Mouse (Mus musculus): ENCODE data around the gene Taar3. TPM values are rescaled to one million over a fixed set of nuclear protein-coding genes. Genes with fewer than 3 reads are reported as not detected.

The Taar3 gene
- not detected for total RNA-seq (2021)
- long read RNA-seq, experiment 1, result 0 reads
- long read RNA-seq, experiment 2, result 0 reads

DNA sequence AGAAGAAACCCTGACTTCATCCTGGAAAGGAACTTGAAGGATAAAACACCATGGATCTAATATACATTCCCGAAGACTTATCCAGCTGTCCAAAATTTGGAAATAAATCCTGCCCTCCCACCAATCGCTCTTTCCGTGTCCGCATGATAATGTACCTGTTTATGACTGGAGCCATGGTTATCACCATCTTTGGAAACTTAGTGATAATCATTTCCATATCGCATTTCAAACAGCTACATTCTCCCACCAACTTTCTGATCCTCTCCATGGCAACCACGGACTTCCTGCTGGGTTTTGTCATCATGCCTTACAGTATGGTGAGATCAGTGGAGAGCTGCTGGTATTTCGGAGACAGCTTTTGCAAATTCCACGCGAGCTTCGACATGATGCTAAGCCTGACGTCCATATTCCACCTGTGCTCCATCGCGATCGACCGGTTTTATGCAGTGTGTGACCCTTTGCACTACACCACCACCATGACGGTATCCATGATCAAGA is at the start of gene Taar3:
Gene Taar3 (plus strand): TSS at position 51 of the 498 bp plus-strand sequence.
- intact Hi-C loops (cut with DNase I), result no loop called here
- TF ChIP-seq CTCF (IDR thresholded peaks at IDR 0.05), result no peak

DNA sequence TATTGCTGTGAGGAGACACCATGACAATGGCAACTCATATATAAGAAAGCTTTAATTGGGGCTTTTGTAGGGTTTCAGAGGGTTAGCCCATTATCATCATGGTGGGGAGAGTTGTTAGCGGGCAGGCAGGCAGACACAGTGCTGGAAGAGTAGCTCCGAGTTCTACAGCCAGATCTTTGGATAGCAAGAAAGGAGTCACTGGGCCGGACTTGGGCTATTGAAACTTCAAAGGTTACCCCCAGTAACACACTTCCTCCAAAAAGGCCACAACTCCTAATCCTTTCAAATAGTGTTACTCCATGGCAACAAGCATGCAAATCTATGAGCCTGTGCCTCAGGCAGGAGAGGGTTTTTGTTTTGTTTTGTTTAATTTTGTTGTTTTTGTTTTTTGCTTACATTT is 48.2 kb upstream of the Taar3 start:
- Histone ChIP-seq H3K27ac (no peak overlapping the region), H3K4me3 (no peak overlapping the region)
- TF ChIP-seq CTCF (IDR thresholded peaks at IDR 0.05), result no peak
- DNase-seq, result no peak
- intact Hi-C loops (cut with DNase I), result no loop called here

More for the DNA sequence above, at the start of gene Taar3:
- Histone ChIP-seq H3K4me3 (no peak within 1 kb of the TSS), H3K27ac (no peak within 1 kb of the TSS)
- no peak for DNase-seq

DNA sequence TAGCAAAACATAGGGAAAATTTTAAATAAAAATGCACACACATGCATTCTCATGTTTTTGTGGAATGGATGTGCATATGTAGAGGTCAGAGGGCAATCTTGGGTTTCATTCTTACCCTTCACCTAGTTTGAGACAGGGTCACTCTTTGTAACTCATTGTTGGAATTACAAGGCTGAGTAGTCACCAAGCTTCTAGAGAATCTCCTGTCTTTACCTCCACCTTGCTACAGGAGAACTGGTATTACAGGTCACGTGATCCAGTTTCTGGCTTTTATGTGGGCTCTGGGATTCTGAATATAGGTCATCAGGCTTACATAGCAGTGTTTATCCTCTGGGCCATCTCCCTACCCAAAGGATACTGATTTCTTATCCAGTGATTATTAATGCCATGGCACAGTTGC is 43.7 kb upstream of the Taar3 start:
- DNase-seq, result no peak
- Histone ChIP-seq H3K27ac (no peak overlapping the region), H3K4me3 (no peak overlapping the region)
- intact Hi-C loops (cut with DNase I), result no loop called here
- TF ChIP-seq CTCF (IDR thresholded peaks at IDR 0.05), result no peak

DNA sequence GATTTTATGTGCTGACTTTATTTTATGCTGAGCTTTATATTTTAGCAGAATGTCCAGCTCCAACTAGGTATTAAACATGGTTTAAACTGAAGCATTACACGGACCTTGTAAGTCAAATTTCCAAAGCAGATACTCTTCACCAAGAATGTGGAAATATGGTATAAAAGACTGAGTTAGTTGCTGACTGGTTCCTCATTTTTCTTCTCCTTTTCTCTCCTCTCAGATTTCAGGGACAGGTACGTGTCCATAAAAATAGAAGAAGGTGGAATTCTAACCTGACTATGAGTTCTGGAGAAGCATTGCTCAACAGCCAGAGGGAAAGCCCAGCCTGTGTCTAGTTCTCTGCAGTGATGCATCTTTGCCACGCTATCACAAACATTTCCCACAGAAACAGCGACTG is 29.3 kb upstream of the Taar3 start, which contains the start of gene Taar1:
Gene Taar1 (plus strand): TSS at position 301 of the 400 bp plus-strand sequence.
- DNase-seq, result no peak
- no peak within 1 kb of the TSS for H3K27ac ChIP-seq
- intact Hi-C loops (cut with DNase I), result no loop called here
- no peak for TF ChIP-seq CTCF (IDR thresholded peaks at IDR 0.05)
- no peak within 1 kb of the TSS for H3K4me3 ChIP-seq

- H3K4me3 ChIP-seq, result no peak overlapping the region
- TF ChIP-seq CTCF (IDR thresholded peaks at IDR 0.05), result no peak
- DNase-seq, result no peak
- no peak overlapping the region for H3K27ac ChIP-seq
- intact Hi-C loops (cut with DNase I), result no loop called here
These were observed 26.9 kb upstream of the Taar3 start for GRCm38 (mm10) chr10:23922468-23922867.

DNA sequence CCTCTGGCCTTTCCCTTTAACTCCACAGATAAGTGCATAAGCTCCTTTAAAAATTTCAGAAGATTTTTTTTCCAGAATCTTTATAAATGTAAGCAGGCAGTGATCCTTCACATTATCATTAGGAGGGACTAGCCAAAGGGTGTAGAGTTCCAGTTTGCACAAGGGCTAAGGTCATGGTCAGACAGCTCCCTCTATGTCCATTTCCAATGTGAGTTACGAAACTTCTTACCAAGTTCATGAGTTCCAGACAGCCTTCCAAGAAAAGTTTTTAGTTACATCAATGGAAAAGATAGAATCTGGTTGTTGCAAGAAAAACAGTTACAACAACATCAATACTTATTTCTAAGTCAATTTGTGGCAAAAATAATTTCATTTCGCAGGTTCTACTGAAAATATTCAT is 25.4 kb upstream of the Taar3 start:
- Histone ChIP-seq H3K27ac (no peak overlapping the region), H3K4me3 (no peak overlapping the region)
- no peak for DNase-seq
- intact Hi-C loops (cut with DNase I), result no loop called here
- TF ChIP-seq CTCF (IDR thresholded peaks at IDR 0.05), result no peak

DNA sequence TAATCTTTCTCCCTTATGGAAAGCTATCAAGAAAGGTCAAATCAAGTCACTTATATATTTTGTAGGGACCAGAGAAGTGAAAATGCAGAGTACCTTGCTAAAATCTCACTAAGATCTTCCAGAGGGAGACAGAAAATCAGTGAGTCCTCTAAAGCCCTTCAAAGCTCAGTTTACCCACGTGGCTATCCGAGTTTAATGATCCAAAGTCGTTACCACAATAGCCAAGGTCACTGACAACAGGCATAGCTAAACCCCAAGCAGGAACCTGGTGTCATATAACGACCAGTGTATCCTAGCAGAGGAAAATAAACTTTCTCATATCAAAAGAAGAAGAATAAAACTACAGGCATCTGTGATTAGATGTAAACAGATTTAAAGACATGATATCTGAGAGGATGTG is 11.7 kb upstream of the Taar3 start:
- no peak overlapping the region for H3K4me3 ChIP-seq
- intact Hi-C loops (cut with DNase I), result no loop called here
- no peak for DNase-seq
- no peak for TF ChIP-seq CTCF (IDR thresholded peaks at IDR 0.05)
- H3K27ac ChIP-seq, result no peak overlapping the region

- no peak for DNase-seq
- intact Hi-C loops (cut with DNase I), result no loop called here
- no peak within 1 kb of the TSS for H3K27ac ChIP-seq
- no peak within 1 kb of the TSS for H3K4me3 ChIP-seq
- no peak for TF ChIP-seq CTCF (IDR thresholded peaks at IDR 0.05)
These were observed 11.0 kb upstream of the Taar3 start, which contains the start of gene Taar2 for GRCm38 (mm10) chr10:23938312-23938711. Gene Taar2 (plus strand): TSS chr10:23938572.

- DNase-seq, result peak; percentile 22
These were observed 6.9 kb upstream of the Taar3 start for GRCm38 (mm10) chr10:23942465-23942864.

GRCm38 (mm10) chr10:23948026-23948425 is 1.3 kb upstream of the Taar3 start:
- Histone ChIP-seq H3K27ac (no peak overlapping the region), H3K4me3 (no peak overlapping the region)
- TF ChIP-seq CTCF (IDR thresholded peaks at IDR 0.05), result no peak
- intact Hi-C loops (cut with DNase I), result no loop called here
- no peak for DNase-seq

More at GRCm38 (mm10) chr10:23942465-23942864, 6.9 kb upstream of the Taar3 start:
- no peak overlapping the region for H3K4me3 ChIP-seq
- H3K27ac ChIP-seq, result no peak overlapping the region
- TF ChIP-seq CTCF (IDR thresholded peaks at IDR 0.05), result peak; percentile 38
- intact Hi-C loops (cut with DNase I), result no loop called here

GRCm38 (mm10) chr10:23951714-23952113 is 2.4 kb downstream of the Taar3 start:
- H3K27ac ChIP-seq, result no peak overlapping the region
- intact Hi-C loops (cut with DNase I), result no loop called here

DNA sequence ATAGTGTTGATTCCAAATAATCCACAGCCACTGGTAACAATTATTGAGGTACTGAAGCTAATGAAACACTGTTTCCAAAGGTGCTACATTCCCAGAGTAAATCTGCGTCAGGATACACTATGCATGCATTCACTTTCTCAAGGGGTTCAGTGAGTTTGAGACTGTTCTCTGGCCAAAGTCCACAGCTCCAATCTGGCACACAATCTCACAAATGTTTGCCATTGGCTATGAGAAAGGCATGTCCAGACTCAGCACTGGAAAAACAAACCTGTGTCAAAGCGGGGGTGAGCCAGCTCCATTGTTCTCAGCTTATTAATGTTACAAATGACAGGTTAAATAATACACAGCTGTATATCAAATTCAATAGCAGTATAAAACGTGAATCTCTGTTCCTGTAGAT is 9.7 kb downstream of the Taar3 start:
- DNase-seq, result no peak
- no peak overlapping the region for H3K4me3 ChIP-seq
- intact Hi-C loops (cut with DNase I), result no loop called here
- TF ChIP-seq CTCF (IDR thresholded peaks at IDR 0.05), result no peak
- no peak overlapping the region for H3K27ac ChIP-seq

More at GRCm38 (mm10) chr10:23951714-23952113, 2.4 kb downstream of the Taar3 start:
- no peak for TF ChIP-seq CTCF (IDR thresholded peaks at IDR 0.05)
- no peak overlapping the region for H3K4me3 ChIP-seq
- DNase-seq, result no peak

DNA sequence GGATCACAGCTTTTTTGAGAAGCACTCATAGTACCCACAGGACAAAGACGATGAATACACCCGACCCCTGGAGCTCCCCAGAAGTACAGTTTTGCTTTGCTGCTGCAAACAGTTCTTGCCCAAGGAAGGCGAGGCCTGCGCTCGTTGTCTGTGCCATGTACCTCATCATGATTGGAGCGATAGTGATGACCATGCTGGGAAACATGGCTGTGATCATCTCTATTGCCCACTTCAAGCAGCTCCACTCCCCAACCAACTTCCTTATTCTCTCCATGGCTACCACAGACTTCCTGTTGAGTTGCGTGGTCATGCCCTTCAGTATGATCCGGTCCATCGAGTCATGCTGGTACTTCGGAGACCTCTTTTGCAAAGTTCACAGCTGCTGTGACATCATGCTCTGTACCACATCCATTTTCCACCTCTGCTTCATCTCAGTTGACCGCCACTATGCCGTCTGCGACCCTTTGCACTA is 11.1 kb downstream of the Taar3 start, which contains the start of gene Taar4:
Gene Taar4 (plus strand): TSS at position 51 of the 472 bp plus-strand sequence.
- no peak for DNase-seq
- no peak within 1 kb of the TSS for H3K27ac ChIP-seq
- no peak within 1 kb of the TSS for H3K4me3 ChIP-seq
- intact Hi-C loops (cut with DNase I), result no loop called here
- no peak for TF ChIP-seq CTCF (IDR thresholded peaks at IDR 0.05)

DNA sequence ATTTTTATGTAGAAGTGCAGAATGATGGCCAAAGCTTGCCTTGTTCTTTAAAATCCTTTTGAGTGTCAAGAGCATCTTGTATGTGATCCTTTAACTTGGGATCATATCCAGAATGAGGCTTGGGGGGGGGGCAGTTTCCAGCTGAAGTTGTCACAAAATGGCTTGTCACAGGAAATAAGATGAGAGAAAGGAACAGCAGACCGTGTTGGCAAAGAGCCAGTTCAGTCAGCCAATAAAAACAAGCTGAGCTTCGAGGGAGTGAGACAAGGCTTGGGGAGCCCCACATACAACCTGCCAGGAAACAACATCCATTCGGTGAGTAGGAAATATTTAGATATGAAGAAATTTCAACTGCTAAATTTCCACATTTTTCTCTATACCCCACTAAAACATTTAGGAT is 14.1 kb downstream of the Taar3 start:
- intact Hi-C loops (cut with DNase I), result no loop called here
- no peak for TF ChIP-seq CTCF (IDR thresholded peaks at IDR 0.05)
- no peak for DNase-seq
- no peak overlapping the region for H3K4me3 ChIP-seq
- no peak overlapping the region for H3K27ac ChIP-seq

Measured in gastrocnemius, adult 2 months (tissue).